10 mouse cellular contexts compared by ENCODE assay signal in genomic region chr11:23141100-23141837, GRCm38 (mm10).
A peak's percentile ranks its signal among the peaks of the same experiment; 100 is the strongest.
DNase-seq lines count a peak whose midpoint lies in the region; ATAC-seq lines count a peak whose summit lies in the region.
"Had no signal": no experiment of that assay in that cellular context is flagged by ENCODE, and none has a peak within 500 bp of the region (broad histone marks: within the 10 kb centered on the region; RNA-seq: fewer than 3 reads in every experiment).

No protein-coding gene starts in this region.

- DNase-seq in hindbrain, embryonic 10.5 days (ENCODE audit: low spot score): no peak
- DNase-seq in adrenal gland, postnatal 10 days: peak; percentile 62
- DNase-seq in thymus, adult 18-20 months: no peak
- DNase-seq in thymus, postnatal 10 days (ENCODE audit: low spot score in 2 of 2): no peak
- DNase-seq in kidney, adult 18-20 months: no peak

- no peak overlapping the region for H3K4me2 ChIP-seq in hindbrain, embryonic 12.5 days (replicated peaks)
- peak overlapping the region; percentile 8; the same call in 1 of the 2 replicates for H3K4me2 ChIP-seq in forebrain, embryonic 12.5 days
- H3K4me2 ChIP-seq in midbrain, embryonic 15.5 days: no peak overlapping the region
- H3K4me2 ChIP-seq: heart, embryonic 15.5 days; limb, embryonic 13.5 days had no signal

- ATAC-seq in hindbrain, embryonic 12.5 days (ENCODE audit: low FRiP score): peak; percentile 38
- peak; percentile 49; the same call in 1 of the 2 replicates for ATAC-seq in forebrain, embryonic 12.5 days (ENCODE audit: low FRiP score)
- ATAC-seq in midbrain, embryonic 15.5 days (replicated peaks): peak; percentile 60

- WGBS in hindbrain, embryonic 12.5 days: 72% methylated on average over 12 of the region's 12 CpGs
- WGBS in hindbrain, embryonic 10.5 days: 76% methylated on average over 12 of the region's 12 CpGs
- WGBS in forebrain, embryonic 12.5 days: 37% methylated on average over 12 of the region's 12 CpGs
- WGBS in midbrain, embryonic 15.5 days: 51% methylated on average over 12 of the region's 12 CpGs

- H3K9ac ChIP-seq in hindbrain, embryonic 12.5 days: no peak overlapping the region
- H3K9ac ChIP-seq in forebrain, embryonic 12.5 days: no peak overlapping the region
- no peak overlapping the region for H3K9ac ChIP-seq in midbrain, embryonic 15.5 days
- H3K9ac ChIP-seq: heart, embryonic 15.5 days; limb, embryonic 13.5 days had no signal

- no peaks in the 10 kb centered on the region for H3K36me3 ChIP-seq in hindbrain, embryonic 12.5 days
- no peaks in the 10 kb centered on the region for H3K36me3 ChIP-seq in hindbrain, embryonic 10.5 days
- H3K36me3 ChIP-seq in forebrain, embryonic 12.5 days (replicated peaks): no peaks in the 10 kb centered on the region
- H3K36me3 ChIP-seq in midbrain, embryonic 15.5 days (replicated peaks): no peaks in the 10 kb centered on the region
- H3K36me3 ChIP-seq: heart, embryonic 15.5 days; limb, embryonic 13.5 days had no signal

- no peaks in the 10 kb centered on the region for H3K27me3 ChIP-seq in hindbrain, embryonic 12.5 days
- no peaks in the 10 kb centered on the region for H3K27me3 ChIP-seq in hindbrain, embryonic 10.5 days (ENCODE audit: insufficient read depth, poor library complexity, severe bottlenecking)
- peaks cover 17% of the 10 kb centered on the region for H3K27me3 ChIP-seq in forebrain, embryonic 12.5 days
- no peaks in the 10 kb centered on the region for H3K27me3 ChIP-seq in midbrain, embryonic 15.5 days (replicated peaks)
- H3K27me3 ChIP-seq: heart, embryonic 15.5 days; limb, embryonic 13.5 days had no signal

- H3K4me1 ChIP-seq in hindbrain, embryonic 12.5 days: peaks cover 10% of the 10 kb centered on the region; the same call in 1 of the 2 replicates
- H3K4me1 ChIP-seq in hindbrain, embryonic 10.5 days (replicated peaks): peaks cover 12% of the 10 kb centered on the region; the same call in 1 of the 2 replicates
- peaks cover 17% of the 10 kb centered on the region for H3K4me1 ChIP-seq in forebrain, embryonic 12.5 days
- H3K4me1 ChIP-seq in midbrain, embryonic 15.5 days: peaks cover 12% of the 10 kb centered on the region
- H3K4me1 ChIP-seq: heart, embryonic 15.5 days had no signal

- no peaks in the 10 kb centered on the region for H3K9me3 ChIP-seq in hindbrain, embryonic 12.5 days (replicated peaks)
- no peaks in the 10 kb centered on the region for H3K9me3 ChIP-seq in hindbrain, embryonic 10.5 days
- no peaks in the 10 kb centered on the region for H3K9me3 ChIP-seq in forebrain, embryonic 12.5 days
- H3K9me3 ChIP-seq in midbrain, embryonic 15.5 days: no peaks in the 10 kb centered on the region
- H3K9me3 ChIP-seq: heart, embryonic 15.5 days; limb, embryonic 13.5 days had no signal

- H3K27ac ChIP-seq in hindbrain, embryonic 12.5 days: no peak overlapping the region
- H3K27ac ChIP-seq in hindbrain, embryonic 10.5 days: no peak overlapping the region
- H3K27ac ChIP-seq in forebrain, embryonic 12.5 days: peak overlapping the region; percentile 54
- no peak overlapping the region for H3K27ac ChIP-seq in midbrain, embryonic 15.5 days
- H3K27ac ChIP-seq: heart, embryonic 15.5 days; limb, embryonic 13.5 days had no signal

- H3K4me3 ChIP-seq in hindbrain, embryonic 12.5 days: no peak overlapping the region
- no peak overlapping the region for H3K4me3 ChIP-seq in hindbrain, embryonic 10.5 days
- H3K4me3 ChIP-seq in forebrain, embryonic 12.5 days (replicated peaks): no peak overlapping the region
- no peak overlapping the region for H3K4me3 ChIP-seq in midbrain, embryonic 15.5 days
- H3K4me3 ChIP-seq: heart, embryonic 15.5 days; limb, embryonic 13.5 days had no signal
